28 mouse cellular contexts compared by ENCODE assay signal in the genomic region with DNA sequence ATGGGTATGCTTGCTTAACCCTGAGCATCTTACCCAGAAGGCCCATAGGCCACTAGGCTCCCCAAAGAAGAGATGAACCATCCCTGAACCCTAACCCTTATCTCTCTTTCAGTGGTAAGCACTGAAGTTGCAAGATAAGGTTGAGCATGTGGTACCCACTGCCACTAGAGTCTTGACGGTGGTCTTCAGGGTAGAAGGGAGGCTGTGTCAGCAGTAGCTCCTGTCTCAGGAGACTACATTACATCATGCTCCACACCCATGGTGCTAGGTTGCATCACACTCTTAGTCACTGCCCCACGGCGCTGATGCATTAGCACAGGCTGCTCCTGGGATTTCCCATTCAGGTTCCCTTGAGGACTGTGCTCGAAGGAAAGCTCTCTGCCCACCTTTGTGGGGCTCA. TPM values are rescaled to one million over a fixed set of nuclear protein-coding genes. Genes with fewer than 3 reads are reported as not detected.
DNase-seq lines count a peak whose midpoint lies in the region; ATAC-seq and TF ChIP-seq lines count a peak whose summit lies in the region.
"Had no signal": no experiment of that assay in that cellular context is flagged by ENCODE, and none has a peak within 500 bp of the region (broad histone marks: within the 10 kb centered on the region; RNA-seq: fewer than 3 reads in every experiment).

No protein-coding gene starts in this region.

- peak overlapping the region; percentile 19 for H3K27ac ChIP-seq in liver, adult 2 months (replicated peaks; ENCODE audit: insufficient read depth, low read depth, low read length)
- H3K27ac ChIP-seq in liver, embryonic 12.5 days = no peak overlapping the region
- H3K27ac ChIP-seq in CH12.LX (ENCODE audit: insufficient read depth, low read depth) = peak overlapping the region; percentile 43
- H3K27ac ChIP-seq: embryonic facial prominence, embryonic 12.5 days; forebrain, embryonic 10.5 days; forebrain, embryonic 15.5 days; hindbrain, embryonic 10.5 days; hindbrain, postnatal 0 days; intestine, embryonic 15.5 days; limb, embryonic 12.5 days; midbrain, embryonic 13.5 days; stomach, embryonic 15.5 days had no signal

- no peak overlapping the region for H3K4me2 ChIP-seq in liver, embryonic 12.5 days
- no peak overlapping the region for H3K4me2 ChIP-seq in CH12.LX (ENCODE audit: insufficient read depth, low read depth, poor library complexity, severe bottlenecking)
- H3K4me2 ChIP-seq: embryonic facial prominence, embryonic 12.5 days; forebrain, embryonic 15.5 days; intestine, embryonic 15.5 days; limb, embryonic 12.5 days; liver, embryonic 11.5 days; midbrain, embryonic 13.5 days; stomach, embryonic 15.5 days had no signal

- no peak for ATAC-seq in liver, embryonic 12.5 days
- ATAC-seq in granulocyte monocyte progenitor cell, adult 5-6 weeks (replicated peaks; ENCODE audit: poor library complexity, severe bottlenecking) = 0 out of 2 replicates have a peak, but pooled peaks have one; percentile 30
- no peak for ATAC-seq in frontal cortex, adult (ENCODE audit: low TSS enrichment)
- ATAC-seq: CD4-positive, CD25-positive, alpha-beta regulatory T cell, adult 4 months; forebrain, embryonic 15.5 days; hindbrain, postnatal 0 days; intestine, embryonic 15.5 days; liver, postnatal 0 days; midbrain, embryonic 13.5 days; Patski had no signal

- dilution Hi-C loops in CH12.LX (cut with MboI; ENCODE audit: extremely low pct_ligation_motif_present, extremely low pct_unique_long_range_greater_than_20kb, low sequenced_read_pairs) = no loop called here

- no peak for TF ChIP-seq CTCF in liver, adult 2 months (IDR thresholded peaks at IDR 0.05; ENCODE audit: low read depth, low read length)
- no peak for TF ChIP-seq CTCF in CH12.LX (conservative IDR thresholded peaks at IDR 0.05 in 1 of 2, IDR thresholded peaks at IDR 0.05 in 1 of 2; ENCODE audit: low read depth in 2 of 2, low read length in 2 of 2)

- H3K79me2 ChIP-seq in liver, adult 2 months (ENCODE audit: control insufficient read depth, insufficient read depth, low read length) = peaks cover 4% of the 10 kb centered on the region; the same call in 1 of the 2 replicates
- H3K79me2 ChIP-seq in CH12.LX (replicated peaks; ENCODE audit: control insufficient read depth, extremely low read depth, insufficient read depth, poor library complexity, severe bottlenecking) = no peaks in the 10 kb centered on the region

- peaks cover 60% of the 10 kb centered on the region for H3K4me1 ChIP-seq in liver, adult 2 months (ENCODE audit: control insufficient read depth, insufficient read depth, low read length)
- peaks cover 9% of the 10 kb centered on the region for H3K4me1 ChIP-seq in liver, embryonic 12.5 days
- H3K4me1 ChIP-seq in CH12.LX (ENCODE audit: control insufficient read depth in 1 of 2, insufficient read depth in 2 of 2) = peaks cover 29 to 44% of the 10 kb centered on the region in 2 experiments
- H3K4me1 ChIP-seq: embryonic facial prominence, embryonic 12.5 days had no signal

- intact Hi-C loops in left cerebral cortex, postnatal 14 days (cut with DNase I) = no loop called here

- H3K9ac ChIP-seq in liver, adult 2 months (ENCODE audit: low read depth, low read length) = no peak overlapping the region
- H3K9ac ChIP-seq in liver, embryonic 12.5 days = no peak overlapping the region
- peak overlapping the region; percentile 9; the same call in 1 of the 2 replicates for H3K9ac ChIP-seq in CH12.LX (ENCODE audit: insufficient read depth, low read depth)
- H3K9ac ChIP-seq: embryonic facial prominence, embryonic 12.5 days; forebrain, embryonic 15.5 days; intestine, embryonic 15.5 days; limb, embryonic 12.5 days; liver, postnatal 0 days; midbrain, embryonic 13.5 days; stomach, embryonic 15.5 days had no signal

- TF ChIP-seq EP300 in CH12.LX (IDR thresholded peaks at IDR 0.05; ENCODE audit: low read length) = peak; percentile 30; the same call in 1 of the 2 replicates

- H3K9me3 ChIP-seq in liver, embryonic 12.5 days (replicated peaks) = no peaks in the 10 kb centered on the region
- H3K9me3 ChIP-seq in CH12.LX (replicated peaks; ENCODE audit: low read length) = no peaks in the 10 kb centered on the region
- H3K9me3 ChIP-seq: embryonic facial prominence, embryonic 12.5 days; forebrain, embryonic 10.5 days; forebrain, embryonic 15.5 days; hindbrain, embryonic 10.5 days; intestine, embryonic 15.5 days; limb, embryonic 12.5 days; midbrain, embryonic 13.5 days; stomach, embryonic 15.5 days had no signal

- TF ChIP-seq RAD21 in CH12.LX (IDR thresholded peaks at IDR 0.05; ENCODE audit: low read depth, low read length) = no peak

- H3K36me3 ChIP-seq in liver, adult 2 months (ENCODE audit: control insufficient read depth, insufficient read depth, low read length) = no peaks in the 10 kb centered on the region
- no peaks in the 10 kb centered on the region for H3K36me3 ChIP-seq in liver, embryonic 12.5 days
- peaks cover 0 to 2% of the 10 kb centered on the region in 2 experiments for H3K36me3 ChIP-seq in CH12.LX (replicated peaks in 1 of 2; ENCODE audit: control insufficient read depth in 1 of 2, insufficient read depth in 1 of 2, low read length in 1 of 2)
- H3K36me3 ChIP-seq: embryonic facial prominence, embryonic 12.5 days; forebrain, embryonic 10.5 days; forebrain, embryonic 15.5 days; intestine, embryonic 15.5 days; limb, embryonic 12.5 days; midbrain, embryonic 13.5 days; stomach, embryonic 15.5 days had no signal

- WGBS in liver, adult 2 months = 45% methylated on average over 4 of the region's 4 CpGs
- 64% methylated on average over 4 of the region's 4 CpGs for WGBS in liver, embryonic 12.5 days (ENCODE audit: insufficient replicate concordance)

- H3K4me3 ChIP-seq in liver, adult 2 months (ENCODE audit: insufficient read depth, low read depth, low read length) = no peak overlapping the region
- no peak overlapping the region for H3K4me3 ChIP-seq in liver, embryonic 12.5 days
- H3K4me3 ChIP-seq in CH12.LX (replicated peaks in 1 of 3; ENCODE audit: low read depth in 2 of 3, low read length in 2 of 3, poor library complexity in 1 of 3) = no peak overlapping the region
- H3K4me3 ChIP-seq: embryonic facial prominence, embryonic 12.5 days; forebrain, embryonic 10.5 days; forebrain, embryonic 15.5 days; hindbrain, embryonic 10.5 days; intestine, embryonic 15.5 days; limb, embryonic 12.5 days; midbrain, embryonic 13.5 days; stomach, embryonic 15.5 days had no signal

- peak; percentile 40 for DNase-seq in liver, adult 2 months (ENCODE audit: extremely low read depth, low read depth, low spot score)
- DNase-seq in CH12.LX (ENCODE audit: extremely low read depth) = peak; percentile 83
- no peak for DNase-seq in layer of hippocampus, postnatal 10 days (ENCODE audit: low spot score in 2 of 2)
- no peak for DNase-seq in left cerebral cortex, postnatal 14 days (ENCODE audit: low spot score in 2 of 2)
- DNase-seq: cerebellum, adult 8-10 months; cerebellum, postnatal 25 days; heart, postnatal 14 days; kidney, adult 2 months; kidney, postnatal 4 days; liver, postnatal 0 days; lung, postnatal 36 days; thymus, postnatal 25 days had no signal

- no peak for TF ChIP-seq POLR2A in liver, adult 2 months (IDR thresholded peaks at IDR 0.05; ENCODE audit: extremely low read depth, insufficient read depth, low read length)
- peak; percentile 26; the same call in 1 of the 2 replicates for TF ChIP-seq POLR2A in CH12.LX (IDR thresholded peaks at IDR 0.05; ENCODE audit: low read depth, low read length)

- in situ Hi-C loops in CH12.LX (cut with MboI; ENCODE audit: low pct_ligation_motif_present, low pct_unique_long_range_greater_than_20kb, low sequenced_read_pairs) = no loop called here

- H3K27me3 ChIP-seq in liver, adult 2 months (ENCODE audit: control insufficient read depth, insufficient read depth, low read length) = no peaks in the 10 kb centered on the region
- H3K27me3 ChIP-seq in liver, embryonic 12.5 days (replicated peaks) = peaks cover 3% of the 10 kb centered on the region; the same call in 1 of the 2 replicates
- H3K27me3 ChIP-seq in CH12.LX (replicated peaks) = no peaks in the 10 kb centered on the region
- H3K27me3 ChIP-seq: embryonic facial prominence, embryonic 12.5 days; forebrain, embryonic 15.5 days; intestine, embryonic 15.5 days; limb, embryonic 12.5 days; midbrain, embryonic 13.5 days; Patski; stomach, embryonic 15.5 days had no signal

TF ChIP-seq in CH12.LX, 34 proteins besides CTCF, POLR2A, EP300 and RAD21:
- TF ChIP-seq CHD2 (IDR thresholded peaks at IDR 0.05; ENCODE audit: low read length) = no peak
- no peak for TF ChIP-seq MAFK (IDR thresholded peaks at IDR 0.05; ENCODE audit: insufficient replicate concordance, low read length)
- TF ChIP-seq CHD1 (IDR thresholded peaks at IDR 0.05; ENCODE audit: low read depth, low read length) = no peak
- TF ChIP-seq MAZ (IDR thresholded peaks at IDR 0.05; ENCODE audit: low read depth, low read length) = no peak
- no peak for TF ChIP-seq ZNF384 (IDR thresholded peaks at IDR 0.05; ENCODE audit: low read depth, low read length)
- TF ChIP-seq JUN (IDR thresholded peaks at IDR 0.05; ENCODE audit: insufficient read depth, low read depth, low read length) = peak; percentile 33; the same call in 1 of the 2 replicates
- TF ChIP-seq ETS1 (conservative IDR thresholded peaks at IDR 0.05; ENCODE audit: low read depth, low read length) = peak; percentile 91
- TF ChIP-seq ZKSCAN1 (IDR thresholded peaks at IDR 0.05; ENCODE audit: borderline replicate concordance, low read depth, low read length) = no peak
- no peak for TF ChIP-seq POLR2AphosphoS2 (IDR thresholded peaks at IDR 0.05; ENCODE audit: low read depth, low read length)
- no peak for TF ChIP-seq HCFC1 (IDR thresholded peaks at IDR 0.05; ENCODE audit: low read depth, low read length)
- peak; percentile 42; the same call in 1 of the 2 replicates for TF ChIP-seq TCF12 (IDR thresholded peaks at IDR 0.05; ENCODE audit: low read depth, low read length)
- TF ChIP-seq IRF4 (IDR thresholded peaks at IDR 0.05; ENCODE audit: low read depth, low read length) = peak; percentile 32; the same call in 1 of the 2 replicates

RNA-seq across cellular contexts. Expression of gene Artn, which starts 50.6 kb away (rescaled TPM):
- total RNA-seq in liver, adult 2 months (2014; rRNA removed) = not detected in 2 replicates
- polyA plus RNA-seq in liver, adult 2 months (2012; rRNA removed) = 0.07 TPM in 1 of 2 replicates, not detected in the other
- polyA plus RNA-seq in liver, embryonic 12.5 days (2016; fragmentation: Nextera tagmentation; extraction: Ambion mirVana) = 2.8 and 3.2 TPM in 2 replicates
- total RNA-seq in CH12.LX (2012; rRNA removed) (not detected in 2 replicates), CH12.LX (2014; rRNA removed) (not detected in 2 replicates)
- polyA plus RNA-seq in CH12.LX (2012; ENCODE audit: insufficient read length, low read depth) = not detected in 2 replicates
- not detected in 2 replicates for total RNA-seq in granulocyte monocyte progenitor cell, adult 5-6 weeks (2014; fragmentation: Nextera tagmentation)
- not detected in 2 replicates for total RNA-seq in granulocyte monocyte progenitor cell, adult 5-6 weeks (2017)
- total RNA-seq in layer of hippocampus, postnatal 10 days (2021) = 1 to 10 TPM; 1.5 to 1.6 TPM
- total RNA-seq in left cerebral cortex, postnatal 14 days (2021) = 1 to 10 TPM; 1.8 to 2.3 TPM
- total RNA-seq: heart, postnatal 14 days; megakaryocyte-erythroid progenitor cell, adult 5-6 weeks had no signal
- polyA plus RNA-seq: CD4-positive, CD25-positive, alpha-beta regulatory T cell, adult 4 months; Patski had no signal

Comparison
In these comparisons a context has a peak if more than half of its experiments do, and no peak if none do; other contexts are left out.
1. DNase-seq: peak in liver, adult 2 months (single experiment) and CH12.LX (single experiment); none in layer of hippocampus, postnatal 10 days (0 of 2) and left cerebral cortex, postnatal 14 days (0 of 2).